Mouse (Mus musculus) layer of hippocampus, adult 9-10 months (tissue): Measurements from ENCODE around the gene Ccdc86.
A peak's percentile ranks its signal among the peaks of the same experiment; 100 is the strongest.

Experiments
- DNase-seq: peaks from one replicate; pipeline ENCODE4 v3.0.0; 2022; ENCODE audit warnings: low spot score

Ccdc86 gene

DNA sequence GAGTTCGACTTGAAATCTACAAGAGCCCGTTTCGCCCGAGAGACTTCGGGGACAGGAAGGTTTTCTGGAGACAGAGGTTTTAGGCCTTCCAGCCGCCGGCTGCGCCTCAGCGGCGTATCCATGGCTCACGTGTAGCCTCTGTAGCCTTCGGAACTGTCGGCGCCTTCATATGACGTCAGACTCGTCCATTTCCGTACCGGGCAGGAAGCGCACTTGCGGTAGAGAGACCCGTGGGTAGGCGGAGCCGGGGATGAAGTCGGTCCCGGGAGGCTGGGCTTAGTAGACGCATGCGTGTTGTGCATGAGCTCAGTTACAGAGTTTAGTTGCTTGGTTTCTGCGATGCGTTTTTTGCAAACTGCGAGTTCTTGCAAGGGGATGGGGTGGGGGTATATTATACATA, at the start of gene Ccdc86:
Gene Ccdc86 (minus strand): TSS at position 155 of the 400 bp plus-strand sequence.
- DNase-seq: peak; percentile 90

DNA sequence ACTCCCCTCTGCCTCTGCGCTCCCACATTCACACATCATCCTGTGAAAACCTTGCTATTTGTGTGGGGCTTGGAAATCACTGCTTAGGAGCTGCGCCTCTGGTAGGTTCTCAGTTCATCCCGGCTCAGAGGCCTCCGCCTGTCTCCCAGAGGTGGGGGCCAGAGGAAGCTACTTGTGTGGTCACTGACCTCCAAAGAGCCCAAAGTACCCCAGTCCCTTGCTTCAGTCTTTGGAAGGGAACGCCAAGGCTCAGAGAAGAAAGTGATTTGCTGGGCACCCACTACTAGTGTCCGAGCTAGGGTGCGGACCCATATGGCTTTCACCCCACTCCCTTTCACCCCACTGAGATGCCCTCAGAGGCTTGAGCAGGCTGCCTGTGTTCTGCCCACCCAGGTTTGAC, 44.1 kb upstream of the Ccdc86 start, which contains the start of gene Ms4a15:
Gene Ms4a15 (minus strand): TSS at position 101 of the 400 bp plus-strand sequence.
- DNase-seq: no peak

DNA sequence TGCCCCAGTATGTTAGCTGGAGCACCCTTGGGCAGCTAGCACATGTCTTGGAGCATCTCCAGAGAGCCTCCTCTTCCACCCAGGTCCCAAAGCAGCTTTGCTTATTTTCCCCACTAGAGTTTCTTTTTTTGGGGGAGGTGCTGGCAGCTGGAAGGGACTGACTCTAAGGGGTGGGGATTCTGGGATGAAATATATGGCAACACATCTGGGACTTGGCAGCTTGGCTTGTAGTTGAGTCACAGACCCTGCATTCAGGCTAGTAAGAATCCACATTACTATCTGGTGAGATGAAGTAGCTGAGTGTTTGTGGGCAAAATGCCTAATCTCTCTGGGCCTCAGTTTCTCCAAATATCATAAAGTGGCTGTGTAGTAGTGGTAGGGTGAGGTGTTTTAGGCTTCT, 42.8 kb upstream of the Ccdc86 start:
- DNase-seq: no peak

DNA sequence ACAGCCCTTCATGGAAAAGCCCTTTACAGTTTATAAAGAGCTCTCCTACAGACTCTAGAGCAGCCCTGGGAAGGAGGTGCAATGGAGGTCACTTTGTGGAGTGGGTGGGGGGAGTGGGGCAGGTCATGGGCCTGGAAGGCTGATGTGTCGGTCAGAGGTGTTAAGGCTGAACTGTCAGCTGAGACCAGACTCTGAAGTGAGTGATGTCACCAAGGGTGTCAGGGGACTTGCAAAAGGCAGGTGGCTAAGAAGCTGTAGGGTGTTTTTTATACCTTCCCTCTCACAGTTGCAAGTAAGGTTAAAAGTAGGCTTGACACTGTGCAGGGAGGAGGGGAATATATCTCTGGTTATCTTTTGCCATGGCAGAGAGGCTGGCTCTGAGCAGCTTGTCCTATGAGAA, 41.7 kb upstream of the Ccdc86 start:
- DNase-seq: no peak

DNA sequence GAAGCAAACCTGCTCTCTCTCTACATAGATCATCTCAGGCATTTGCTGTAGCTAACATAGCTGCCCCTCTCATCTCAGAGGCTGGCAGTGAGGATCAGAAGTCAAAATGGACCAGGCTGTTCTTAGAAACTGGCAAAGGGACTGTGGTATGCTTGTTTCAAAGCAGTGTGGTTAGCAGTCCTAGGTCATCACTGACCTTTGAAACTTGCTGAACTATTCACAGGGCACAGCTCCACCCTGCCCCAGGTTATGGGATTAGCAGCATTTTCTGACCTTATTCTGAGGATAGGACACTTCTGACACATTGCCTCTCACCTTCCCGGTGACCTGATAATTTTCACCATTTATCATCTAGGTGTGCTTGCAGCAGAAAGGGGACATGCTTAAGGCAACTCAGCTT, 39.5 kb upstream of the Ccdc86 start:
- DNase-seq: no peak

DNA sequence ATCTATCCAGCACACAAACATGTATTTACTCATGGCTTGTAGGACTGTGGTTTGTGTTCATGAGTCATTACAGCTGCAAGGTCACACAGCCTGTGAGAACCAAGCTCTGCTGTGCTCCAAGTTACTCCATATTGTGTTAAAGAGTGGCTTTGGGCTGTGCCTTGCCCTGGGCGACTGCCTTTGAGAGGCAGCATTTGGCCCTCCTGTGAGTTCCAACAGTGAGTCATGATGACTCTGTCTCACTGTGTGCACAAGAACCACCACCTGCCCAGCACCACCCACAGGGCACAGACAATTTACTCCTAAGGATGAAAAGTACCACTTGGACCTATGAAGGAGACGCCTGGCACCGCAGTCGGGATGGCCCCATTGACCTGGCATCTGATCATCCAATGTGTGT, 36.8 kb upstream of the Ccdc86 start:
- no peak for DNase-seq

DNA sequence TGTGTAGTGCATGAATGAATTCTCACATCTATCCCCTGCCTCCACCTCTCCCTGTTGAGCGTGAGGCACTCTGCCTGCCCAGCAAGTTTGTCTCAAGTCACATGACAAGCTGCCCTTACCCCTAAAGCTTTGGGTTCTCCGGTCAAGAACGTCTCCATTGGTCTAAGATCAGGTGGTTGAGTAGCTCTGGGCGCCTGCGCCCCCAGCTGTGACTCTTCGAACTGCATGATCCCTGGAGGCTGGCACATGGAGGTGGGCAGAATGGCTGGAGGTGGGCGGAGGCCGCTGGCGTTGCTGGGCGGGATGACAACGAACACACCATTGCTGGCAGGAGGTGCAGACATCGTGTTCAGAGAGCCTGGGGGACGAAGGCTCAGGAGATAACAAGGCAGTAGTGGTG, 35.5 kb upstream of the Ccdc86 start:
- no peak for DNase-seq

DNA sequence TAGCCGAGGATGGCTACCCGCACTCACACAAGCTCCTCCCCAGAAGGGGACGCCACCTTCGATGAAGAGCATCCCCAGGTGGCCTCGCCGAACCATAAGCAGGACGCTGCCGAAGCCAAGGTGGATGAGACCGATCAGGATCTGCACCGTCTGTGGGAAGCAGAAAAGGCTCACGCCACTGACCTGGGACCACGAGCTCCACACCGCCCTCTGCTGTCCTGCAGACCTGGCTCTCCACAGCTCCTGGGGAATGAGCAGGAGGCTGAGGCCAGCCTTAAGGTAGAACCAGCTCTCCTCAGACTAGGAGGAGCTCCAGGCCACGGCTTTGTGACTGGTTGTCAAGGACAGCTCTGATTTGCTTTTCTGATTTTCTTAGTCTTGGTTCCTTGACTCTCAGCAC, 34.1 kb upstream of the Ccdc86 start:
- no peak for DNase-seq

DNA sequence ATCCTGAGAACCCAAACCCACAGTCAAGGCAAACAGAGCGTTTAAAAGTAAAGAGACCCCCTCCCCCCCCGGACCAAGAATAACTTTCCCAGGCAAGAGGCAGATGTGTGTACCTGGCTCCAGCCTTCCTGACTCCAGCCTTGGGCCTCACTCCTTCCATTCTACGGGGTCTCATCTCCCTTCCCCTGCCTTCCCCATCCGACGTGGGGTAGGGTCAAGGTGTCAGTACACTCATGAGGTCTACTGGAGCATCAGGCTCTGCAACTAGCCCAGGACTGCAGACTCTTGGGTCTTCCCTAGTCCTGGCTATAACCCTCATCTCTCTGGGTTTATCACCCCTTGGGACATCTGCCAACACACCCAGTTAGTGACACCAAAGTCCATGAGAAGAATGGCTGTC, 31.1 kb upstream of the Ccdc86 start:
- no peak for DNase-seq

DNA sequence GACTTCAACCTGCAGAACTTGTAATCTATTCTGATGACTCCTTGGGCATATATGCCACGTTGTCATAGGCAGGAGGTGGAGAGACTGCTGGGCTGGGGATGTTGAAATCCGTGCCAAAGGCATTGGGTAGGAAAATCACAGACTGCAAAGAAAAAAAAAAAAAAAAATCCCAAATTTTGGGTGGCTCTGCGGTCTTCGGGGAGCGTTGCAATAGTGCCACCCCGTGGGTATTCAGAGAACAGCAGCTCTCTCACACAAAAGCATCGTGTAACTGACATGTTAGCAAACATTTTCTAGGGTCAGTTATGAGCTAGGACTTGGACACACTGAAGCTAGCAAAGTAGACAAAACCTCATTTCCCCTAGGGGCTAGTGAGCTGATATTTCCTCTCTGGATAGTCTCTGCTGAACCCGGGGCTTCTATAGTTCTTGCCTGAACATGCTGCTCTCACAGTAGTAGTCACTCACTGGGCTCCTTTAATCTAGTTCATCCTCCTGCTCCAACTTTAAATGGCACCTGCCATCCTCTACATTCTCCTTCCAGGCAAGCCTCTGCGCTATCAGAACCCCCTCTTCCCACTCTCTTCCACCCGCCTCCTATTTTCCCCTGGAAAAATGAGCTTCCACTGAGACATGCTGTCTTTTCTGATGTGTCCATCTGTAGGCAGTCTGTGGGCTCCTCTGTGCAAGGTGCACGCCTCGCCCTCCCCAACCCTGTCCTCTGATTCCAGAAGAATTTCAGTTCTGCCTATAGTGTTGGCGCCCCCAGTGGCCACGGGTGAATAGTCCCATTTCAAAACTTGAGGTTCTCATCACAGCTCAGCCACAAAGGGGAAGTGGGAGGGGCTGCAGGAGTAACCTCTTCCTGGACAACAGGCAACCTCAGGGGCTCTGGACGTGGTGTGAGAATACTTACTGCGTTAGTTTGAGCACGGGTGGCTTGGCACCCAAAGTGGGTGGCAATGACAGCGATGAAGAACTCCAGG, 30.4 kb upstream of the Ccdc86 start:
- peak; percentile 63 for DNase-seq

DNA sequence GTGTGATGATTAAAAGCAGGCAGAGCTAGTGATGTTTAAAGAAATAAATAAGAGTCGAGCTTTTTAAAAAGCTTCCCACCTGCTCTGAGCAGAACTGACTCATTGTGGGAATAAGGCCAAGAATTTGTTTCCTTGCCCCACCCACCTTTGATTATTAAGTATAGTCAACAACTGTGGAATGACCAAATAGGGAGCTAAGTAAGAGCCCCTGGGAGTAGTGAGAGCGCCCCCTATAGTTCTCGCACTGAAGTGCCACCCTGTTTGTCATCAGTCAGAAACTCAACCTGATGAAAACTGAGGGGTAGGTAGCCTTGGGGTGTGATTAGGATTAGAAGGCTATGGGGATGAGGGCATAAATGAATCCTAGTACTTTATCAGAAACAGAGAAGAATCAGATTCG, 27.3 kb upstream of the Ccdc86 start:
- no peak for DNase-seq

DNA sequence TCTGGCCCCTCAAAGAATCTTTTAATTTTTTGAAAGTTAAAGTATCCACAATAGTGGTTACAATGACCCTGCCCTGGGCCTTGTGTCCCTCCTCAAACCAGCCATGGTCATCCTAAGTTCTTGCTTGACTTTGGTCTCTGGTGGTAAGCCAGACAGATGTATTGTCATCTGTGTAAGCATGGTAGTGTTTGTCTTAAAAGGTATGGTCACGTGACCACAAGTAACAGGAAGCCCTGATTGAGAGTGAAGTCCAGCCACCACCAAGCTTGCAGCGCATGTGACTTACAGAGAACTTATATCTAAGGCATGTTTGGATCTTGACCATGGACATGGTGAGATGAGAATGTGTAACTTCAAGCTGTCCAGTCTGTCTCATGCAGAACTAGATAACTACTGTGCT, 26.1 kb upstream of the Ccdc86 start:
- DNase-seq: no peak

DNA sequence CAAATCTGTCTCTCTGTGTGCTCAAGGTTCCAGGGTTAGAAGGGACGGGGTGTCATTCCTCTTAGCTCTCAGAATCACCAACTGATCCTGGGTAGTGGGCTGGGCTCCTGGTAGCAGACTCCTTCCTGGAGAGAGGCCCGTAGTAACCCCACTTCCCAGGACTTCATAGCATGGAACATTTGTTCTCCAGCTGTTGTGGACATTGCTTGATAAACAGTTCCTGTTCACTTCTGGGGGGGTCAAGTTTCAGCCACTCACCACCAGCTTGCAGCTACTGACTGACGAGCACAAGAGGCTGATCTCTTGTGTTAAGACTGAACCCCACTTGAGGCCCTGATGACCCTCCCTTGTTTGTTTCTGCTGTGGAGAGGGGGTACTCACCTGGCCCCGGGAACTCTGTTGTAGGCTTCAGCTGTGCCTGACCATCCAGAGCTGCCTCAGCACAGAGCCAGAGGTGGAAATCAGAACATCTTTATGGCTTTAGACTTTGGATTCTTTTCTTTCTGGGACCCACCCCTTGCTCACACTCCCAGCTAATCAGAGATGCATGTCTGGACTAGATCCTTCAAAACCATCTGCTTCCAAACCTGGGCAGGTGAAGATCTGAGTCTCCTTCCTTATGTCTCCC, 25.3 kb upstream of the Ccdc86 start, which contains the start of gene Ms4a10:
Gene Ms4a10 (minus strand): TSS at position 433 of the 628 bp plus-strand sequence.
- no peak for DNase-seq

DNA sequence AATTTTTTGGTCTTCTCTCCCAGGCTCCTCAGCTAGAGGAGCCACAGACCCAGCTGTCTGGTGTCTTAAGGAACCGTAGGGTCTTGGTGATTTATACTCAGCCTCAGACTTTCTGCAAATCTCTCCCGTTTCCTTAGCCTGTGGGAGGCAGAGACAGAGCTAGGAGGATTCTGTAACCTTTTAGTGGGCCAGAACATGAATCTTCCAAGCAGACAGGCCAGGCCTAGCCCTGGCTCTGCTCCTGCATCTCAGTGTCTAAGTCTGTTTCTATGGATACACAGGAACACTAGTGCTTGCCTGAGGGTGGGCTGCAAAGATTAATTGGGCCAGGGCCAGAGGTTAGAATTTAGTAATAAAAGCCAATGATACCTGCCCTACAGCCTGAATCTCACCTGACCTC, 24.1 kb upstream of the Ccdc86 start:
- DNase-seq: no peak

DNA sequence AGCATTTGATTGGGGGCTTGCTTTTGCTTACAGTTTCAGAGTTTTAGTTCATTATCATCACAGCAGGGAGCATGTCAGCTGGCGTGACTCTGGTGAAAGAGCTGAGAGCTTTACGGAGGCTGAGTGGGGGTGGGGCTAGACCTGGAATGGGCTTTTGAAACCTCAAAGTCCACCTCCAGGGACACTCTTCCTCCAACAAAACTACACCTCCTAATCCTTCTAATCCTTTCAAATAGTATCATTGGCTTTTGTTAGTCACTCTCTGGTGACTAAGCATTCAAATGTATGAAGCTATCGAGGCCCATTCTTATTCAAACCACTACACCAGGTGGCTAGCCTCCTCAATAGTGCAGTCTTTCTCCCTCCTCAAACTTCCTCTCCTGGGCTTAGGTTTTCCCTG, 23.6 kb upstream of the Ccdc86 start:
- DNase-seq: no peak

DNA sequence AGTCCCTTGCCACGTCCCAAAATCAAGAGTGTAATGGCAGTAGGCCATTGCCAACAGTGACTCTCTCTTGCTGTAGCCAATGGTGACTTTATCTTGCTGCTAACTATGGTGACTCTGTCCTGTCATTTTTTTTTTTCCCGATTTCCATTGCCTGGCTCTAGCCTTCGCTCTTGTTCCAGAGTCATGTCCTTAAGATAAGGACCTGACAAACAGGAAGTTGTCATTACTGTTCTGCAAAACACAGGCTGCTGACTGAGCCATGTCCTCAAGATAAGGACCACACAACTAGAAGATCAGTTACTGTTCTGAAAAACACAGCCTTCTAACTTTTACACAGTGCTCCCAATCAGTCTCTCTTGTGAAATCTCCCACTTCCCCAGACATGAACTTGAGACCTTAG, 21.4 kb upstream of the Ccdc86 start:
- no peak for DNase-seq

DNA sequence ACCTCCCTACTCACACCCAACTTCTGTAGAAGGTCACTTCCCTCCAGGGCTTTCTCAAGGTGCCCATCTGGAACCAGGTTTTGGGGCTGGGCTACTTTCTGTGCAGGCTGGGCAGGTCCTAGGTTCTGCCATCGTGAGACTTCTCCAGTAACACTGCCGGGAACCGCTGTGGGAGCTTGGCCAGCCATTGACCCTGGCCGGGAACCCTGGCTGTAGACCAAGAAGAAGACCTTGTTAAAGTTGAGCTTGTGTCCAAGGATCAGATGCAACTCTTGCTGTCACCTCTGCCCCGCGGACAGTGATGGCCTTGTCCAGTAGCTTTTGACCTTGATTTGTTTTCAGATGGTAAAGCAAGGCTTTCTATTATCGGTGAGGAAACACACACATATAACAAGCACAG, 19.5 kb upstream of the Ccdc86 start:
- DNase-seq: no peak

DNA sequence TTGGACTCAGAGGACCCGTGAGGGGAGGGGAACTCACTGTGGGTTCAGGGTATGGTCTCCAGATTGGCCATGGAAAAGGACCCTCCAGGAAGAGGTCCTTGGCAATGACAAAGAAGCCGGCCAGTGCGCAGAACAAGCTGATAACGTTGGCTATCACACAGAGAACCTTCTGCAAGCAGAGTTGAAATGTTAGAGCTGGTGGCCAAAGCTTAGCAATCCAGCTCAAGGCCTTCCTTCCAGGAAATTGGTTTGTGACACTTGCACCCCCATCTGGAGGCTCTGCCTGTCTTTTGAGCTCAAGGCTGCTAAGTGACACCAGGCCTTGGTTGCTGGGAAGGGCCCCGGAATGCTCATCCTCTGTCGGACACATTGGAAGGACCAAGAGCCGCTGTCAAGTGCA, 16.7 kb upstream of the Ccdc86 start:
- no peak for DNase-seq

DNA sequence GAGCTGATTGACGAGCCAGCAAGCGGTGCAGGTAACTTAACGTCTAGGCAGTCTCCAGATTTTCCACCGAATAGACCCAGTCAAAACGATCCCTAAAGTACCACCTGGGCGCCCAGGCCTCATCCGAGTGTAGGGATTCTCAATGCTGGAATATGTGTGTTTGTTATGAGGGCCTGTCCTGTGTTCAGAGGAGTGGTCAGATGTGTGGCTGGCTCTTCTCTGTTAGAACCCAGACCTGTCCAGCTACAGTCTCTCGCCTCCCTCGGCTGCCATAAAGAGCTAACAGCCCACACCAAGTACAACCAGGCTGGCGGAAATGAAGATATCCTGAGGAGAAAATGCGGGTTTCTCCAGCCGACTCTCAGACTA, 10.9 kb upstream of the Ccdc86 start:
- DNase-seq: no peak

DNA sequence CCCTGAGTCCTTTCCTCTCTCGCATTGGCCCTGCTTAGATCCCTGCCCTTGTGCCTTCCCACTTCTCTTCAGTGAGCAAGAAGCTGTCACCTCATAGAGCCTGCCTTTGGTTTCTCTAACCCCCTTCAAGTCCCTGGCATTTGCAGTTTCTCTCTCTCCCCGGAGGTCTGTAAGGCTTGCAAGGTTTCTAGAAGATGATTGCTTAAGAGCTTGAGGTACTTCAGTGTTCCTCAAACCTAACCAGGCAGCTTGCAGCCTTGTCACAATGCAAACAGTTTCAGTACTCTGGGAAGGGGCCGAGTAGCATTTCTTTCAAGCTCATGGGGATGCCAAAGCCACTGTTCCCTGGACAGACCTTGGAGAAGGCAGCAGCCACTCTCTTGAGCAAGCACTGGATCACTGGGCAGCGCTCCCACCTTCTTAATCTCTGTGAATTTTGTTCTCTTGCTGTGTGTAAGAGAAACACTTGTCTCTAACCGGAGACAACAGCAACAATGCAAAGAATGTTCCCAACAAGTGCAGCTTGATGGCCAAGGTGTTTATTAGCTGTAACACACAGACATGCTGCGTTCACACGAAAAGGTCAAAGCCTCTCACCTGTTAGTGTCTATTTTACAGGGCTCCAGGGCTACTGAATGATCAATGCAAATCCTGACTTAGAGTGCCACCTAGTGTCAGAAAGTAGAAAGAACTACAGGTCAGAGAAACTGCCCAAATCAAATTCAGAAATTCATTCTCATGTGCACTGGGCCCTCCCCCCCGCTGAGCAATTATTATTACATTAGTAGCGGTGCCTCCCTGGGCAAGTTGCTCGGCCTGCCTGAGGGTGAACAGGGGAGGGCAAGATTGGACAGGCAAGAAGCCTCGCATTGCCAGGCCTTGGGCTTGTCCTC, 10.3 kb upstream of the Ccdc86 start:
- DNase-seq: peak; percentile 63

DNA sequence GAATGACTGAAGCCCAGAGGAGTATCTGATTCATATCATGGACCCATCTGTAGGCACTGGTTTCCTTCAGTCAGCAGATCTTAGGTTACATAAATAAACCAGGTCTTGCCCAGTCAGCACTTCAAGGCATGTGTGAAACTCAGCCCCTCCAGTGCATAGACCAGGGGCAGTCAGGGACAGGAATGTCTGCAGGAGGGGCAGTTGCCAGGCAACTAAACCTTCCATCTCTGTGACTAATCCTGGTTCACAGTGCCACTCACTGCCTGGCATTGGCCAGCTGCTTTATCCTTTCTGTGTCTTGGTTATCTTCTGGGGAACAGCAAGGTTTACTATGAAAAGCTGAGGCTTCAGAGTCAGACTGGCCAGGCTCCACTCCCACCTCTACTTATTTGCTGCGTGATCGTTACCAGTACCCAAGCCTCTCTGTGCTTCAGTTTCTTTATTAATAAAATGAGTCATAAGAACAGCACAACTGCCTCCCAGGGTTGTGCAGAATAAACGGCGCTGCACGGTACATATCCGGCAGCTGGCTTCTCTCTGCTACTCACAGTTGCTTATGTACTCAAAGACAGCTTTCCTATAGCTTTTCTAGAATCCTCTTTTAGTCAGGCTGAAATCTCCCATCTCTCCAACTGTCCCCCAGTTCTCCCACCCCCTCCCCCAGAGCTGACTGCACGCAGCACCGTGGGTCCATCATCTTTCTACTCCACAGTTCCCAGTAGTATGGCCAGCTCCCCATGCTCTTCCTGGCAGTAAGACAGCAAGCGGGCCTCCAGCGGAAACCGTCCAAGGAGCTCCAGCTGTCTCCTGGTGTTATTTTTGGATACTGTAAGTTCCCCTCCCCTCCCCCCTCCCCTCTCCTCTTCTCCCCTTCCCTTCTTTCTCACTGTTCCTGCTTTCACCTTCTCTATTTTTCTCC, 3.2 kb upstream of the Ccdc86 start:
- DNase-seq: no peak
